Comparison of ENCODE assay signal across 8 mouse cellular contexts in the genomic region with DNA sequence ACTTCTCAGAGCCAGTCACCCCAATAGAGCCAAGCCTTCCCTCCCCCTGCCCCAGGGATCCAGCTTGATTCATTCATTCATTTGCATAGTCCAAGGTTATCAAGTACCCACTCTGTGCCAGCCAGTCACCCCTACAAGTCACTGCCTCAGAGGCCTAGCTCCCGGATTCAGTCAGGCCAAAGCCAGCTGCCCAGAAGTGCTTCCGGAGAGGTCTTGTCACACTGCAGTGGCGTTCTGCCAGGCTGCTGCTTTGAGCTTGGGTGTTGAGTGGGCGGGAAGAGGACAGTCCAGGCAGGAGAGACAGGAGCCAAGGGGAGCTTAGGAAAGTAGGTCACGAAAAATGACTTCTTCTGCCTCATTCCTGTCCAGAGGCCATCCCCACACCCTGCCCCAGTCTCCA. TPM values are rescaled to one million over a fixed set of nuclear protein-coding genes. Genes with fewer than 3 reads are reported as not detected.
DNase-seq lines count a peak whose midpoint lies in the region; ATAC-seq lines count a peak whose summit lies in the region.
"Had no signal": no experiment of that assay in that cellular context is flagged by ENCODE, and none has a peak within 500 bp of the region (broad histone marks: within the 10 kb centered on the region; RNA-seq: fewer than 3 reads in every experiment).

No protein-coding gene starts in this region.

- peak overlapping the region; percentile 92 for H3K27ac ChIP-seq in kidney, embryonic 15.5 days
- H3K27ac ChIP-seq in midbrain, embryonic 13.5 days, result peak overlapping the region; percentile 39; the same call in 1 of the 2 replicates
- H3K27ac ChIP-seq: limb, embryonic 13.5 days had no signal

- peak; percentile 70 to 75 for DNase-seq in right cerebral cortex, postnatal 10 days (ENCODE audit: low spot score in 2 of 2)
- no peak for DNase-seq in right cerebral cortex, postnatal 25 days
- peak; percentile 63 to 66 for DNase-seq in cerebellum, postnatal 10 days
- peak; percentile 89 to 93 for DNase-seq in heart, adult 18-20 months
- DNase-seq in thymus, postnatal 4 days, result no peak

- H3K27me3 ChIP-seq in kidney, embryonic 15.5 days, result no peaks in the 10 kb centered on the region
- no peaks in the 10 kb centered on the region for H3K27me3 ChIP-seq in midbrain, embryonic 13.5 days
- H3K27me3 ChIP-seq: limb, embryonic 13.5 days had no signal

- no peaks in the 10 kb centered on the region for H3K9me3 ChIP-seq in kidney, embryonic 15.5 days (replicated peaks)
- no peaks in the 10 kb centered on the region for H3K9me3 ChIP-seq in midbrain, embryonic 13.5 days
- H3K9me3 ChIP-seq: limb, embryonic 13.5 days had no signal

- H3K4me2 ChIP-seq in kidney, embryonic 15.5 days, result no peak overlapping the region
- H3K4me2 ChIP-seq in midbrain, embryonic 13.5 days (replicated peaks), result no peak overlapping the region
- H3K4me2 ChIP-seq: limb, embryonic 13.5 days had no signal

- H3K4me3 ChIP-seq in kidney, embryonic 15.5 days (replicated peaks), result no peak overlapping the region
- H3K4me3 ChIP-seq in midbrain, embryonic 13.5 days (replicated peaks), result no peak overlapping the region
- H3K4me3 ChIP-seq: limb, embryonic 13.5 days had no signal

- WGBS in kidney, embryonic 15.5 days, result 37% methylated on average over 5 of the region's 5 CpGs
- 75% methylated on average over 5 of the region's 5 CpGs for WGBS in midbrain, embryonic 13.5 days

- ATAC-seq in kidney, embryonic 15.5 days (replicated peaks; ENCODE audit: low FRiP score), result no peak
- ATAC-seq in midbrain, embryonic 13.5 days, result no peak

- H3K9ac ChIP-seq in kidney, embryonic 15.5 days, result no peak overlapping the region; the same call in 1 of the 2 replicates
- H3K9ac ChIP-seq in midbrain, embryonic 13.5 days (replicated peaks), result no peak overlapping the region
- H3K9ac ChIP-seq: limb, embryonic 13.5 days had no signal

- H3K36me3 ChIP-seq in kidney, embryonic 15.5 days, result peaks cover 29% of the 10 kb centered on the region
- H3K36me3 ChIP-seq in midbrain, embryonic 13.5 days, result peaks cover 46% of the 10 kb centered on the region

- peaks cover 83% of the 10 kb centered on the region for H3K4me1 ChIP-seq in kidney, embryonic 15.5 days
- peaks cover 48% of the 10 kb centered on the region for H3K4me1 ChIP-seq in midbrain, embryonic 13.5 days (replicated peaks)

RNA-seq across cellular contexts. Expression of a gene that starts 17.0 kb away (rescaled TPM):
- 10 to 100 TPM; 33.9 to 38.8 TPM for total RNA-seq in heart, adult 18-20 months (2021)
- 24.6 and 28.7 TPM in 2 replicates for polyA plus RNA-seq in kidney, embryonic 15.5 days (2015; fragmentation: Nextera tagmentation; extraction: Ambion mirVana)
- 27.7 and 33.0 TPM in 2 replicates for polyA plus RNA-seq in midbrain, embryonic 13.5 days (2015; fragmentation: Nextera tagmentation; extraction: Ambion mirVana)

Comparison
In these comparisons a context has a peak if more than half of its experiments do, and no peak if none do; other contexts are left out.
1. DNase-seq: peak in right cerebral cortex, postnatal 10 days (2 of 2), cerebellum, postnatal 10 days (2 of 2) and heart, adult 18-20 months (2 of 2); none in right cerebral cortex, postnatal 25 days (single experiment) and thymus, postnatal 4 days (single experiment).